In genomic region chr10:122802218-122802617, GRCm38 (mm10) we compare ENCODE assay signal across 9 mouse cellular contexts.
DNase-seq lines count a peak whose midpoint lies in the region; ATAC-seq and TF ChIP-seq lines count a peak whose summit lies in the region.
"Had no signal": no experiment of that assay in that cellular context is flagged by ENCODE, and none has a peak within 500 bp of the region (broad histone marks: within the 10 kb centered on the region; RNA-seq: fewer than 3 reads in every experiment).

No protein-coding gene starts in this region.

- no peaks in the 10 kb centered on the region for H3K9me3 ChIP-seq in heart, embryonic 13.5 days
- no peaks in the 10 kb centered on the region for H3K9me3 ChIP-seq in ES-E14 (ENCODE audit: control insufficient read depth, insufficient read depth, low read depth, low read length)
- H3K9me3 ChIP-seq in heart, postnatal 0 days (replicated peaks; ENCODE audit: control insufficient read depth, low read length), result no peaks in the 10 kb centered on the region
- no peaks in the 10 kb centered on the region for H3K9me3 ChIP-seq in liver, postnatal 0 days (ENCODE audit: low read length)

- DNase-seq in heart, adult 18-20 months, result no peak
- no peak for DNase-seq in ES-E14 (ENCODE audit: low read depth, low spot score)
- no peak for DNase-seq in heart, postnatal 0 days (ENCODE audit: low spot score)
- no peak for DNase-seq in liver, postnatal 0 days
- no peak for DNase-seq in right cerebral cortex, postnatal 14 days
- DNase-seq in gastrocnemius, postnatal 36 days, result no peak

- H3K27me3 ChIP-seq in heart, embryonic 13.5 days (replicated peaks), result no peaks in the 10 kb centered on the region
- H3K27me3 ChIP-seq in heart, postnatal 0 days (ENCODE audit: control insufficient read depth, insufficient read depth, low read length), result no peaks in the 10 kb centered on the region
- H3K27me3 ChIP-seq in liver, postnatal 0 days (ENCODE audit: insufficient read depth, low read length), result no peaks in the 10 kb centered on the region

- TF ChIP-seq EP300 in heart, postnatal 0 days (IDR thresholded peaks at IDR 0.05; ENCODE audit: low read depth), result no peak
- TF ChIP-seq EP300 in liver, postnatal 0 days (IDR thresholded peaks at IDR 0.05; ENCODE audit: low read depth), result no peak

- H3K4me3 ChIP-seq in heart, embryonic 13.5 days, result peak overlapping the region; percentile 45
- peak overlapping the region; percentile 44 to 53; a peak in 3 of 4 replicates for H3K4me3 ChIP-seq in ES-E14 (ENCODE audit: insufficient read depth in 1 of 2, low read depth in 1 of 2, low read length in 2 of 2, poor library complexity in 1 of 2, severe bottlenecking in 1 of 2)
- peak overlapping the region; percentile 12 for H3K4me3 ChIP-seq in heart, postnatal 0 days (ENCODE audit: low read depth, low read length)
- H3K4me3 ChIP-seq in liver, postnatal 0 days (ENCODE audit: low read depth, low read length), result no peak overlapping the region

- H3K4me1 ChIP-seq in heart, embryonic 13.5 days, result peaks cover 13% of the 10 kb centered on the region
- H3K4me1 ChIP-seq in ES-E14 (ENCODE audit: control insufficient read depth in 2 of 2, insufficient read depth in 2 of 2, low read length in 2 of 2, poor library complexity in 1 of 2), result peaks cover 0 to 18% of the 10 kb centered on the region in 2 experiments; a peak in 2 of 4 replicates
- no peaks in the 10 kb centered on the region for H3K4me1 ChIP-seq in heart, postnatal 0 days (ENCODE audit: control insufficient read depth, insufficient read depth)
- peaks cover 4% of the 10 kb centered on the region for H3K4me1 ChIP-seq in liver, postnatal 0 days (ENCODE audit: insufficient read depth)

- H3K36me3 ChIP-seq in heart, embryonic 13.5 days, result peaks cover 4% of the 10 kb centered on the region; the same call in 1 of the 2 replicates
- H3K36me3 ChIP-seq in ES-E14 (ENCODE audit: control insufficient read depth, insufficient read depth, low read length, poor library complexity, severe bottlenecking), result no peaks in the 10 kb centered on the region
- H3K36me3 ChIP-seq in heart, postnatal 0 days (replicated peaks; ENCODE audit: control insufficient read depth, insufficient read depth, low read length), result no peaks in the 10 kb centered on the region
- no peaks in the 10 kb centered on the region for H3K36me3 ChIP-seq in liver, postnatal 0 days (replicated peaks; ENCODE audit: insufficient read depth, low read length)
- H3K36me3 ChIP-seq: G1E had no signal

- in situ Hi-C loops in ES-E14 (cut with MboI; ENCODE audit: low sequenced_read_pairs in 2 of 2, unreplicated experiment in 2 of 2), result loop anchor here (5.0 to 25.0 kb wide), 4 partner anchors 210 to 310 kb away; no protein-coding TSS in a partner anchor

- peak overlapping the region; percentile 73 for H3K4me2 ChIP-seq in heart, embryonic 13.5 days
- peak overlapping the region; percentile 57 for H3K4me2 ChIP-seq in heart, postnatal 0 days (ENCODE audit: low read depth, low read length)
- H3K4me2 ChIP-seq in liver, postnatal 0 days (ENCODE audit: low read depth, low read length), result peak overlapping the region; percentile 54

- no peak for ATAC-seq in heart, embryonic 13.5 days (ENCODE audit: extremely low read depth, insufficient number of reproducible peaks, low FRiP score, low TSS enrichment)
- no peak for ATAC-seq in heart, postnatal 0 days (ENCODE audit: insufficient read depth, low read depth)
- no peak for ATAC-seq in liver, postnatal 0 days
- no peak for ATAC-seq in granulocyte monocyte progenitor cell, adult 5-6 weeks (replicated peaks; ENCODE audit: poor library complexity, severe bottlenecking)

- no peak overlapping the region for H3K27ac ChIP-seq in heart, embryonic 13.5 days (replicated peaks)
- H3K27ac ChIP-seq in ES-E14 (ENCODE audit: insufficient read depth, low read depth, low read length, poor library complexity, severe bottlenecking), result no peak overlapping the region
- no peak overlapping the region for H3K27ac ChIP-seq in heart, postnatal 0 days (ENCODE audit: low read depth)
- H3K27ac ChIP-seq in liver, postnatal 0 days (ENCODE audit: low read depth), result no peak overlapping the region

- intact Hi-C loops in gastrocnemius, postnatal 36 days (cut with DNase I), result no loop called here

- 26% methylated on average over 30 of the region's 30 CpGs for WGBS in heart, embryonic 13.5 days
- WGBS in heart, postnatal 0 days, result 25% methylated on average over 30 of the region's 30 CpGs
- WGBS in liver, postnatal 0 days (ENCODE audit: insufficient replicate concordance), result 42% methylated on average over 30 of the region's 30 CpGs

- peak overlapping the region; percentile 73 for H3K9ac ChIP-seq in heart, embryonic 13.5 days
- H3K9ac ChIP-seq in ES-E14 (ENCODE audit: insufficient read depth, low read depth, low read length, poor library complexity, severe bottlenecking), result peak overlapping the region; percentile 50; the same call in 1 of the 2 replicates
- H3K9ac ChIP-seq in heart, postnatal 0 days (replicated peaks; ENCODE audit: low read depth, low read length), result no peak overlapping the region
- H3K9ac ChIP-seq in liver, postnatal 0 days (replicated peaks), result 0 out of 2 replicates have a peak overlapping the region, but pooled peaks have one; percentile 38

- peak; percentile 22 for TF ChIP-seq CTCF in heart, postnatal 0 days (IDR thresholded peaks at IDR 0.05; ENCODE audit: low read depth)
- no peak for TF ChIP-seq CTCF in liver, postnatal 0 days (IDR thresholded peaks at IDR 0.05; ENCODE audit: low read depth)

TF ChIP-seq in ES-E14, 5 proteins besides CTCF, POLR2A, EP300 and RAD21:
- no peak for TF ChIP-seq CHD2 (IDR thresholded peaks at IDR 0.05; ENCODE audit: low read depth, low read length)
- no peak for TF ChIP-seq ZC3H11A (IDR thresholded peaks at IDR 0.05; ENCODE audit: borderline replicate concordance, low read depth, low read length)
- TF ChIP-seq MAFK (IDR thresholded peaks at IDR 0.05; ENCODE audit: insufficient read depth, low read depth, low read length), result no peak
- TF ChIP-seq HCFC1 (IDR thresholded peaks at IDR 0.05; ENCODE audit: borderline replicate concordance, insufficient read depth, low read length), result no peak
- no peak for TF ChIP-seq ZNF384 (IDR thresholded peaks at IDR 0.05; ENCODE audit: low read depth, low read length)
